Mouse (Mus musculus) WW6 (cell line): ENCODE results near the gene Chkb.

Experiments used
- DNase-seq: peaks from one replicate; pipeline ENCODE4 v3.0.0-alpha.2; 2013; ENCODE audit warnings: low read depth, low spot score

Gene Chkb

DNA sequence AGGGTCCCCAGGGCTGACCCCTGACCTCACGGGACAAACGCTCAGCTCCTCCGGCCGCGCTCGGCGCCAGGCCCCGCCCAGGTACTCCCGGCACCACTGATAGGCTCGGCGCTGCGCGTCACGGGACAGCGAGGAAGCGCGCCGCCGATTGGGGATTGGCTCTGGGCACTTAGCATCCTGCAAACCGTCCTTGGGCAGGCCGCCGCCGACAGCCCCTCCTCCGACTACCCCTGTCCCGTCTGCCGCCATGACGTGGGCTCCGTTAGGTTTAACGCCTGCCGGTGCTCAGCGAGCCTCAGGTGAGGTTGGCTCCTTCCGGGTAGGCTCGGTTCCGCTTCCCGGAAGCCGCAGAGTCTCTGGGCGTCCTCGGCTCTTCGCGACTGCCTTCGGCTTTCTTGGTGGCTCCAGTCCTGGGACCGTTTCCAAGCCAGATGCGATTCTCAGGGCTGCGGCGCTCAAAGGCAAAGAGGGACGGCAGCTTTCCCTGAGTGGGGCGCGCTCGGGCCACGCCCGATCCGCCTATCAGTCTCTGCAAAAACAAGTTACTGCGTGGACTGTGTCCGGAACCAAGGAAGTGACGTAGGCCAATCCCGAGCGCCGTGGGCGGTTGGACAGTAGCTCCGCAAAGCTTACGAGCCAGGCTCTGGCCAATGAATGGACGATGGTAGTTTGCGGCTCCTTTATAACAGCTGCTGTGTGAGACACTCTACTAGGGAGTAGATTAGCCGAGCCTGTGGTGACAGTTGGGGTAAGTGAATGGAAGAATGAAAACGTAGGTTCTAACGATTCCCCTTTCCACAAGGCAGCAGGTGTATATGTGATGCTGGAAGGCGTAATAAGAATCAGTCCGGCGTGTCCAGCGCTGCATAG is at the start of gene Chkb, which contains the start of the genes C730034F03Rik and Gm44502:
Gene Chkb (minus strand): TSS at position 557 of the 870 bp plus-strand sequence.
Gene C730034F03Rik (plus strand): TSS at position 238 of the 870 bp plus-strand sequence.
Gene Gm44502 (minus strand): TSS at position 345 of the 870 bp plus-strand sequence.
- peak; percentile 57 for DNase-seq

- DNase-seq = no peak
These were observed 48.9 kb upstream of the Chkb start for GRCm38 (mm10) chr15:89478622-89479021.

DNA sequence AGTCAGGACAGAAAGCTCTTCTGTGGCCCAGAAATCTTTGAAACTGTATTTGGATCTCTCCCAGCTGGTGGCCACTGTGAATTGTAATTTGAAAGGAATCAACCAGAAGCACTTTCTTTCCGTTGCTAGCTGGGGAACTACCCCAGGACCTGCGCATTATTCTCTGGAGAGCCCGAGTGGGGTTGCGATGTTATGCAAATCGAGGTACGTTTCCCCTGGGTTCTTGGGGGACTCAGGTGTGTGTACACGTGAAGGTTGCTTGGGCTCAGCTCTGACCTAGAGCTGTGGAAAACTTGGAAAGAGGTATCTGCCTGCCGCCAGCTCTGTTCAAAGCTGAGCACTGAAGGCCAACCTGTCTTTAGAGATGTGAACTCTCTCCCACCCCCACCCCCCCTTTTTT is 48.1 kb upstream of the Chkb start:
- no peak for DNase-seq

DNA sequence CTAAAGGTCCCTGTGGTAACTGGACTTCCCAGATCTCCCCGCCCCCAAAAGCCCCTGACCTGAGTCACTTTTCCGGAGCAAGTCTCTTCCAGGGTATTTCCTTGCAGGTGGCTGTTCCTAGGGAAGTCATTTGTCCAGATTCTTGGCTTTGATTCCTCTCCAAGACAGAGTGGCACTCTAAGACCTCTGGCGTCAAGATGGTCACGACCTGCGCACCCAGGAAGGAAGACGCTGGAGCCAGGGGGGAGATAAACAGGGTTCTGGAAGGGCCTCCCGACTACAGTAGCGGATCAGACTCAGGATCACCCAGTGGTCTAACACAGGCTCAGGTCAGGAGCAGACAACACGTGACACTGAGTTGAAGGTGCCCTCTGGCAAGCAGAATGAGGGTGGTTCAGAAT is 47.4 kb upstream of the Chkb start, which contains the start of gene Arsa:
Gene Arsa (minus strand): TSS at position 335 of the 401 bp plus-strand sequence.
- no peak for DNase-seq

DNA sequence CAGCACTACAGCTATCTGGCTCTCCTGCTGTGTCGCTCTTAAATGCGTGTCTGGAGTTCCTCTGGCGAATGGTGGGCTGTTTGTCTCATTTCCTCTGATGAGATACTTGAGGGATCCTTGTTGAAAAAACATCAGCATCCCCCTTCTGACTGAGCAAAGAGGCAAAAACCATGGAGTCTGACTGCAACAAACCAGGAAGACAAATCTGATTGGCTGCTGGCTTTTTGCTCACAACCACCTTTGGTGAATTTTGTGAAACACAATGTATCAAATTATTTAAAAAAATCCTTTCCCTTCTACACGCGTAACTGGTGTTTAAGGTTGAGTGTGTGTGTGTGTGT is 46.7 kb upstream of the Chkb start:
- DNase-seq = no peak

DNA sequence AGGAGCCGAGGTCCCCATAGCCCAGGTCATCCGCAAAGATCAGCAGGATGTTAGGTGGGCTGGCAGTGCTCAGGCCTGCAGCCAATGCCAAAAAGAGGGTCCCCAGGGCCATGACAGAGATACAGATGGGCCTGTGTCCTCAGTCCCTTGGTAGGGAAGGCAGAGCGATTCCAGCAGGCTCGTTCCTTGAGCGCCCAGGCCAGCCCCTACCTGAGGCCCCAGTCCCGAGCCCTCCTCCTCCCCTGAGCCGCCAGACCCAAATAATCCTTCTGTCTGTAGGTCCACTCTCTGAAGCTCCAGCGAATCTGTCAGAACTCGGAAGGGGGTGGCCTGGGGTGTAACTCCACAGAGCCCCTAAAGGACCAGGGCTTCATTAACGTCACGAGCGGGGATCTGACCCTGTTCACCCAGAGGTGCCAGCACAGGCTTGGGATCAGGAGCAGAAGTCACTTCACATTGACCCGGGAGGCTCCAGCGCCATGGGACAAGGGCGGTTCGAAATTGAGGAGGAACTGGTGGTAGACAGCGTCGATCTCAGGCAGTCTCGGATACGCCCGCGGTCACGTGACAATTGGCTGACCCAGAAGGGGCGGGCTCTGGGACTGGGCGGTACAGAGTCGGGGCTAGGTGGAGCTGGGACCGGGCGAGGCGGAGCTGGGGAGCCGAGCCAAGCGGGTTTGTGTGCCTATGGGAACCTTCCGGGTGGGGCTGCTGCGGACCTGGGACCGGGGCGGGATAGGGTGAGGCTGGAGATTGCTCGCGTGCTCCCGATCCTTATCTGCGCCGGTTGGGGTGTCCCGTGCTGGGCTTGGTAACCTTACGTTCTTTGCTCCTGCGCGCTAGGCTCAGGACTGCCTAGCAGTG is 46.1 kb upstream of the Chkb start:
- no peak for DNase-seq

GRCm38 (mm10) chr15:89475293-89475600 is 45.5 kb upstream of the Chkb start:
- DNase-seq = no peak

- no peak for DNase-seq
These were observed 45.0 kb upstream of the Chkb start for GRCm38 (mm10) chr15:89474596-89475292.

GRCm38 (mm10) chr15:89473921-89474320 is 44.2 kb upstream of the Chkb start:
- no peak for DNase-seq

DNA sequence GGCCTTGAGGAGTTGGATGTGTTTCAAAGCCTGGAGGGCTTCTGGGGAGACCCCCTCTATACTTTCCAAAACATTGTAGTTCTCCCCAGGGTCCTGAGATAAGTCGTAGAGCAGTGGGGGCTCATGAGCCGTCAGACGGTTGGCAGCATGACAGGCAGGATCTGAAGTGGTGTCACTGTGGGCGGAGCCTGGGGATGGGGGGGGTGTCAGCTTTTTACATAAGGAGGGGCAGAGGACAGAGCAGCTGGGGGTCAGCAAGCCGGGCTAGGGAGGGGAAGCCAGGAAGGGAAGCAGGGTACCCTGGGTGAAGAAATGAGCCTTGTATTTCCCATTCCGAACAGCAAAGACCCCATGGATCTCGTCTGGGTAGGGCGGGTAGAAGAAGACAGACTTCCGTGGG is 43.7 kb upstream of the Chkb start:
- DNase-seq = no peak

DNA sequence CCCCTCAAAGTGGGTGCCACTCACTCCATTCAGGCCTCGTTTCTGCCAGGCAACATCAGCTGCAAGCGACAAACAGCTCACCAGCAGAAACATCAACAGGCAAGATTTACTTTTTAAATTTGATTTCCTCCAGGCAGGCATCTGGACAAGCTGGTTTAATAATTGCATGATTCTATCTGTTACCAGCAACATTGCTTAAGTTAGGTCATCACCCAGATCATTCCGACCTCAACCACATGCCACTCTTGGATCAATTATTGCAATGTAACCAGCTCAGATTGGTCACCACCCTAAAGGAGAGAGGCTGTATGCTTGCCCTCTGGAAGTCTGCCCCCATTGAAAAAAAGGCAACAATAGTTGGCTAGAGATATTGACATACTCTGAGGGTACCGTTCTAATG is 41.8 kb upstream of the Chkb start:
- no peak for DNase-seq

DNA sequence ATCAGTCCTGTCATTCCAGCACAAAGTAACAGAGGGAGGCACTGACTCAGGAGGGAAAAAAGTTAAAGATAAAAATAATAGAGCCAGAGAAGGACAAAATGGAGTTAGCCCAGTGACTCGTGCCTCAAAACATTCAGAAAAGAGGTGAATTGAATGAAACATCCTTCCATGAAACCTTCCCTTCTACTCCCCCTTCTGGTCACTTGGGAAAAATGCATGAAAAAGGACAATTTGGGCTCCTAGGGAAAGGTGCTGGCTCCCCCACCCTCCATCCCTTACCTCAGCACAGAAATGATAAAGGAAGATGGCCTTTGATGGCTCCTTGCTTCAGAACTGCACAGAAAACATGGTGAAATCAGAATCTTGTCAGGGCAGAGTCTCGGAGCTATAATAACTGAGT is 38.9 kb upstream of the Chkb start:
- no peak for DNase-seq

GRCm38 (mm10) chr15:89465052-89465451 is 35.3 kb upstream of the Chkb start:
- DNase-seq = no peak

- no peak for DNase-seq
These were observed 33.9 kb upstream of the Chkb start for GRCm38 (mm10) chr15:89463334-89464235.

GRCm38 (mm10) chr15:89462176-89462575 is 32.5 kb upstream of the Chkb start:
- no peak for DNase-seq

DNA sequence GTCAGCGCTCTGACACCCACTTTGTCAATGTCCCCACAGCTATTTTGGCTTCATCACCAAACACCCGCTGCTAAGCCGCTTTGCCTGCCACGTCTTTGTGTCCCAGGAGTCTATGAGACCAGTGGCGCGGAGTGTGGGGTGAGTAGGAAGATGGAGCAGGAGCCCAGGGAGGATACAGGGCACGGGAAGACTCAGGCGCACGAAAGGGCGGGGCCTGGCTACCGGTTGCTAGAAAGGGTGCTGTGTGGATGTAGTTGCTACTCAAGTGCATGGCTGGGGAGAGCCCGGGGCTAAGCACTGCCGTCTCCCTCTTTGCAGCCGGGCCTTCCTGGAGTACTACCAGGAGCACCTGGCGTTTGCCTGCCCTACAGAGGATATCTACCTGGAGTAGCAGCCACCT is 31.6 kb upstream of the Chkb start:
- no peak for DNase-seq

GRCm38 (mm10) chr15:89460298-89460697 is 30.6 kb upstream of the Chkb start:
- no peak for DNase-seq

GRCm38 (mm10) chr15:89459821-89460220 is 30.1 kb upstream of the Chkb start:
- DNase-seq = no peak

- DNase-seq = no peak
These were observed 29.2 kb upstream of the Chkb start for GRCm38 (mm10) chr15:89458942-89459341.

GRCm38 (mm10) chr15:89455642-89456041 is 25.9 kb upstream of the Chkb start:
- DNase-seq = no peak

GRCm38 (mm10) chr15:89454857-89455256 is 25.1 kb upstream of the Chkb start:
- no peak for DNase-seq
